Mouse (Mus musculus) C2C12 (cell line): ENCODE data around the gene Itih2.

ENCODE experiments used
- CTCF ChIP-seq: IDR thresholded peaks from one replicate; pipeline ENCODE4 v1.5.1; 2011; ENCODE audit not compliant: control insufficient read depth, insufficient read depth, insufficient read length
- USF1 ChIP-seq: IDR thresholded peaks from one replicate; pipeline ENCODE4 v1.6.1; 2011; ENCODE audit warnings: low read depth, mild to moderate bottlenecking, control low read depth, moderate library complexity

DNA sequence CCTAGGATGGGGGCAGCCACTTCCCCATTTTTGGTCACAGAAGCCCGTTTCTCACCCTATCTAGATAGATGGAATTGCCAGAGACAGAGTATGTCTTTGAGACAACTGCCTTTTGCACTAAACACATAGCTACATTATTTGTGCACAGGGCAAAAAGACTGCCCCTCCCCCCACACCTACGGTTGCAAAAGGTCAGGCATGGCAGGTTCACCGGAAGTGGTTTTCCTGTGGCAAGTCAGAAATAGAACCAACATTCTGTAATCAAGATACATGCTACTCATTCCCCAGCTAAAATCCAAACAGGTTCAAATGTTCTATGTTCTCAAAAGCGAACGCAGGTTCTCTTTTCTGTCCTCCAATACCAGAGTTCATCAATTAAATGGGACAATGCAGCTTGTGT, 21.4 kb upstream of the Itih2 start:
- TF ChIP-seq CTCF (no peak), USF1 (no peak)
